Mouse (Mus musculus) olfactory bulb, adult 2 months (tissue): Measurements from ENCODE around the gene Gm19410. TPM values are rescaled to one million over a fixed set of nuclear protein-coding genes. Genes with fewer than 3 reads are reported as not detected.
A peak's percentile ranks its signal among the peaks of the same experiment; 100 is the strongest.

Experiments
- H3K27ac ChIP-seq: fragments of 200-500 bp; 2 replicates; pipeline ENCODE4 v1.5.1; 2012; ENCODE audit warnings: low read depth, low read length; ENCODE audit not compliant: insufficient read depth
- H3K4me1 ChIP-seq: fragments of 200-500 bp; 2 replicates; pipeline ENCODE4 v1.6.1; 2012; ENCODE audit warnings: low read length; ENCODE audit not compliant: control insufficient read depth, insufficient read depth
- H3K4me3 ChIP-seq: fragments of 200-500 bp; 2 replicates; pipeline ENCODE4 v1.5.1; 2012; ENCODE audit warnings: mild to moderate bottlenecking, low read depth, low read length, moderate library complexity; ENCODE audit not compliant: insufficient read depth
- CTCF ChIP-seq: fragments of 200-500 bp; IDR thresholded peaks from 2 replicates; pipeline ENCODE4 v1.5.1; 2012; ENCODE audit warnings: low read depth, mild to moderate bottlenecking, low read length, moderate library complexity; ENCODE audit not compliant: insufficient read depth
- POLR2A ChIP-seq: fragments of 200-500 bp; IDR thresholded peaks from 2 replicates; pipeline ENCODE4 v1.6.1; 2012; ENCODE audit warnings: mild to moderate bottlenecking, low read depth, low read length, moderate library complexity; ENCODE audit not compliant: insufficient read depth
- WGBS: fragments of 180-500 bp; shearing (Covaris S2); methylation state at CpG from one replicate; pipeline ENCODE4 v1.1.7; 2018; 5-methylcytosine and 5-hydroxymethylcytosine counted together
- polyA plus RNA-seq: library from polyadenylated mRNA; stranded (reverse); fragments of >200 nt; gene quantifications from 2 replicates; pipeline ENCODE4 v1.2.4, GENCODE M21; 2012; ENCODE audit warnings: low replicate concordance; ENCODE audit not compliant: missing spikeins, insufficient read depth, insufficient read length

Gm19410 gene
- not detected in 2 replicates for polyA plus RNA-seq

DNA sequence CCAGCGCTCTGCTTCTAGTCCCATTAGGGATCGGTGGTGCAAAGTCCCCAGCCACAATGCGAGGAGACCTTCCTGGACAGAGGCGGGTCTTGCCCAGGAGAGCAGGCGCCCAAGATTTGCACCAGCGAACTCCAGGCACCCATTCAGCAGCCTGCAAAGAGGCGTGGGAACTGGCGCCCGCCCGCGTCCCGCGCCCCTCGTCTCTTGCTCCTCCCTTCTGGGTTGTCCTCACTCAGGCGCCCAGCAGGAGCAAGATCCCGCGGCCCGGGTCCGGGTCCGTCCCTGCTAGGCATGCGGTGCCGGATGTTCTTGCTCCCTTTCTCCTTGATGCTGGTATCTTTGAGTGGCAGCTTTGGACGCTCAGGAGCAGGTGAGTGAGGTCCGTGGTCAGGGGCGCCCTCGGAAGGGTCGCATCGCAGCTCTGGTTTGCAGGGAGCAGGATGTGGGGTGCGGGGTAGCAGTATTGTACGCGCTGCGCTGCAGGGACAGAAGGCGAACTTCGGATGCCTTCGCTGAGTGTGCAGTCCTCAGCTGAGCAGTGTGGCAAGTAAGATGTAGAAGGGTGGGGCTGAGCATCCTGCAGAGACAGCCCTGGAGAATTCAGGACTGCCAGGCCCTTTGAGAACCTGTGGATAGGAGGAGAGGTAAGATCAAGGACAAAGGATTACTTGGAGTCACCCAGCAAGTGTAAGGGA, at the start of gene Gm19410:
Gene Gm19410, plus strand, starts transcription at position 292 of the 695 bp plus-strand sequence.
- TF ChIP-seq POLR2A (no peak), CTCF (no peak)
- H3K4me3 ChIP-seq = peak within 1 kb of the TSS; percentile 46
- 2% methylated on average over 35 of the region's 35 CpGs for whole genome bisulfite sequencing
- peaks cover 7% of the 10 kb centered on the region; the same call in 1 of the 2 replicates for H3K4me1 ChIP-seq
- H3K27ac ChIP-seq = no peak within 1 kb of the TSS

DNA sequence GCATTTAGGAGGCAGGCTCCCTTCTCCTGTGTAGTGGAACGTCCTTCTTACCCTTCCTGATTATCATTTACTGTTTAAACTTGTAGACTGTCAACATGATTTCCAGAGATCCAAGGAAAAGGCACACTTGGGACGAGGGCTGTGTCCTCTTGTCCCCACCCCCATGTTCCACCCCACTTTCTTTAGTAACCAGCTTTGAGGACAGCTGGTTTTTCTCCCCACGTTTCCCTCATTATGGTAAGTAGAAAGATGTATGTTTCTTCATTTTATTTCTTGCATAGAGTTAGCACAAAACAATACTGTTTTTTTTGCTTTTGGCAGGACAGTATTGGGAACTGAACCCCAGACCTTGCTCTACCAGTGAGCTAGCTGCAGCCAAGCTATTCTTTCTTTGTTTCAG, 34.8 kb upstream of the Gm19410 start:
- TF ChIP-seq POLR2A = no peak
- no peak for TF ChIP-seq CTCF
- H3K27ac ChIP-seq = no peak overlapping the region
- no peaks in the 10 kb centered on the region for H3K4me1 ChIP-seq
- no peak overlapping the region for H3K4me3 ChIP-seq
- 50% methylated on average over 3 of the region's 3 CpGs for WGBS

DNA sequence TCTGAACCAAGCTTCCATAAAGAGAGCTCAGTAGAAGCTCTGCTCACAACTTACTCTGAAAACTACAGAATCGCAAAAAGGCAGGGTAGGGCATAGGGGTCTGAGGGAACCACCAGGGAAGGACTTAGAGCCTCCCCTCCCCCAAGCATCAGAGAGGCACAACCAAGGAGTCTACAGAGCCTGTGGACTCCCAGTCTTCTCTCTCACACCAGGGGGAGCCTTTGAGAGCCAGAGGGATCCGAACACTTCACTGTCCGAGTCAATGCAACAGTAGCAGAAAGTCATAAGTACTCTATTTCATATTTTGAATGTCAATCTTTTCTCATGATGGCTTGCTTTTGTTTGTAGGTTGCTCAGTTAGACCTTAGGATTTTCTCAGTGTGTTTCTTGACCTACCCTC, 30.2 kb upstream of the Gm19410 start:
- H3K4me3 ChIP-seq = no peak overlapping the region
- TF ChIP-seq CTCF = no peak
- no peak for TF ChIP-seq POLR2A
- H3K4me1 ChIP-seq = no peaks in the 10 kb centered on the region
- 86% methylated on average over 3 of the region's 3 CpGs for WGBS
- no peak overlapping the region for H3K27ac ChIP-seq

DNA sequence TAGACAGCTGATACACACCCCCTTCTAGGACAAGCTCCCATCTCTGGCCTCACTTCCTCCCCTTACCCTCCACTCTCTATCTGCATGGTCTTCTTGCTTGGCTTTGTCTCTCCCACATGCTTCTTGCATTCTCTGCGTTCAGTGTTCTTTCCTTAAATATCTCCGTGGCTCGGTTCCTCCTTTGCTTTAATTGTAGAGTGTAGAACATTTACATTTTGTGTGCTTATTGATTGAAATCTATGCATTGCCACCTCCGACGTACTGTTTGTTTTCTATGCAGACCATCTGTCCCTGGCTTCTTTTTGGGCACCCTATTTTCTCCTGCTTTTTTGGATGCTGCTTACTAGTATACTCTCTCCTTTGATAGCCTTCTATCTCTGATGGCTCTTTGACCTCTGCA, 9.4 kb upstream of the Gm19410 start:
- H3K27ac ChIP-seq = no peak overlapping the region

DNA sequence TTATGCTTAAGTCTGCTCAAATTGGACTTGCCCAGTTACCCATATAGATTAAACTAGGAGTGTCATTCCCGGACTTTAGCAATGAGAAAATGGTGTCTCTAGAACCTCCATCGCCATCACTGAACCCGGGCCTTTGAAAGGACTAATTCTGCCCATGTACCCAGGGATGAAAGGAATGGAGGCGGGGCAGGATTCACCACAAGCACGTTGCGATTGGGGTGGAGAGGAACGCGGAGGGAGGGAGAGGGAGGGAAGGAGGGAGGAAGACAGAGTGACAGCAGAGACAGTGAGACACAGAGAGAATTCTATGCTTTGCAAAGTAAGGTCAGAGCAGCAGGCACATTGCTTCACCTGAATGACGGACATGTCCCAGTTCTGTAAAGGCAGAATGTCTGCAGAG, 570 bp upstream of the Gm19410 start:
- H3K4me3 ChIP-seq = no peak overlapping the region
- no peak for TF ChIP-seq POLR2A
- TF ChIP-seq CTCF = no peak
- no peak overlapping the region for H3K27ac ChIP-seq
- 6% methylated on average over 9 of the region's 9 CpGs for WGBS
- H3K4me1 ChIP-seq = peaks cover 7% of the 10 kb centered on the region; the same call in 1 of the 2 replicates

More for the DNA sequence above, 9.4 kb upstream of the Gm19410 start:
- TF ChIP-seq CTCF (no peak), POLR2A (no peak)
- Histone ChIP-seq H3K4me1 (no peaks in the 10 kb centered on the region), H3K4me3 (no peak overlapping the region)
- 72% methylated on average over 5 of the region's 5 CpGs for WGBS

DNA sequence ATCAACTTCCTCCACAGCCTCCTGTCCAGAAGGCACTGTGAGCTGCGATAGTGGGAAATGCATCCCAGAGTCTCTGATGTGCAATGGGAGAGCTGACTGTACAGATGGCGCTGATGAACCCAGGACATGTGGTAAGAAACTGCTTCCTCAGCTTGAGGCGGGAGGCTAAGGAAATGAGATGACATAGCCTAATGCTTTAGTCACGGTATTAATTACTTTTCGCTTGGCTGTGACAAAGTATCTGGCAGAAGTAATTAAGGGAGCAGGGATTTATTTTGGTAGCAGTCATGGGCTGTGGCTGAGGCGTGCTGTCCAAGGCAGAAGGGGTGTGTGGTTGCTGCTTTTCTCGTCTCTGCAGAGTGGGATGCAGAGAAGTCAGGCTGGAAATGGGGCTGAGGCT, 7.9 kb downstream of the Gm19410 start:
- Histone ChIP-seq H3K4me1 (peaks cover 11% of the 10 kb centered on the region), H3K27ac (no peak overlapping the region), H3K4me3 (no peak overlapping the region)
- TF ChIP-seq CTCF = no peak
- no peak for TF ChIP-seq POLR2A
- WGBS = 10% methylated on average over 7 of the region's 7 CpGs
